Mouse (Mus musculus) E14TG2a.4 (cell line): ENCODE results near the gene Irf7.

Source experiments
- CTCF ChIP-seq: conservative IDR thresholded peaks from 2 replicates; pipeline ENCODE4 v1.5.1; 2014; ENCODE audit warnings: low read length
- POU5F1 ChIP-seq: IDR thresholded peaks from 2 replicates; pipeline ENCODE4 v1.6.1; 2014; ENCODE audit warnings: low read length, borderline replicate concordance

DNA sequence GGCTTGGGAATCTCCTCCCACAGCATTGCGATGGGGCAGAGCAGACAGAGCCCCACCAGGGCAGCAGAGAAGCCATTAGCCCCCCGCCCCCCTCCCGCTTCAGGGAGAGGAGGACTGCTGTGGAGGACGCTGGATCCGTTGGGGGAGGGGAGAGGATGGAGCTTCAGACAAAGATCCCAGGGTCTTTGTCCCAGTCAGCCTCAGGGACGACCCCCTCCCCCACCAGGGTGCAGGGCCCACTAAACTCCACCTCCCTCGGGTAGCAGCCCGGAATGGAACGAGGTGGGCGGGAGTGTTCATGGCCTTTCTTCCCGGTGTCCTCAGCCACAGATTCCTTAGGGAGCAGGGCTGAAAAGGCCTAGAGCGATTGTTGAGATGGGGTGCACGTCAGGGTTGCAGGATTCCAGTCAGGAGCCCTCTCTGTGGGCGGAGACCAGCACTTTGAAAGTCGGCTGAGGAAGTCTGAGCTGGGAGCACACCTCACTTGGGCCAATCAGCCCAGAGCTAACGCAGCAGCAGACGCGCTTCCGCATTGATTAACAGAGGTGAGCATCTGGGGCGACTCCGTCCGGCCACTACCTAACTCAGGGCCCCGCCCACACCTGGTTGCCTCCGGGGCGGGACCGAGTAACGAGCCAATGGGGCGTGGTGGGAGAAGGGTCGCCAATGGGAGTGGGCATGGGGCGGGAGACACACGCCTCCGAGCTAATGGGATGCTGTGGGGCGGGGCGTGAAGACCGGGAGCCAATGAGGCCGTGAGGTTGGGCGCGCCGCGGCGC is 51.0 kb downstream of the Irf7 start, which contains the start of gene Rassf7:
- TF ChIP-seq CTCF (no peak), POU5F1 (no peak)
